Mouse (Mus musculus) neural tube, embryonic 15.5 days (tissue): Measurements from ENCODE around the gene Retsat. TPM values are rescaled to one million over a fixed set of nuclear protein-coding genes. Genes with fewer than 3 reads are reported as not detected.
A peak's percentile ranks its signal among the peaks of the same experiment; 100 is the strongest.

Experiments
- ATAC-seq: fragments of 200-750 bp; cut with Nextera tagmentation; 2 replicates; pipeline ENCODE4 v1.8.0; 2017; ENCODE audit warnings: mild to moderate bottlenecking, moderate TSS enrichment, moderate library complexity; ENCODE audit not compliant: low FRiP score
- H3K27ac ChIP-seq: fragments of 300-500 bp; sonication (generic); replicated peaks from 2 replicates; pipeline ENCODE4 v1.5.1; 2015; ENCODE audit warnings: mild to moderate bottlenecking, inconsistent platforms
- H3K27me3 ChIP-seq: fragments of 300-500 bp; sonication (generic); replicated peaks from 2 replicates; pipeline ENCODE4 v1.6.1; 2015; ENCODE audit warnings: inconsistent platforms
- H3K36me3 ChIP-seq: fragments of 300-500 bp; sonication (generic); 2 replicates; pipeline ENCODE4 v1.6.1; 2015; ENCODE audit warnings: inconsistent platforms
- H3K4me1 ChIP-seq: fragments of 300-500 bp; sonication (generic); 2 replicates; pipeline ENCODE4 v1.6.1; 2015; ENCODE audit warnings: inconsistent platforms
- H3K4me2 ChIP-seq: fragments of 300-500 bp; sonication (generic); 2 replicates; pipeline ENCODE4 v1.6.1; 2015; ENCODE audit warnings: inconsistent platforms, mild to moderate bottlenecking, moderate library complexity
- H3K4me3 ChIP-seq: fragments of 300-500 bp; sonication (generic); replicated peaks from 2 replicates; pipeline ENCODE4 v1.5.1; 2015; ENCODE audit warnings: mild to moderate bottlenecking, inconsistent platforms
- H3K9ac ChIP-seq: fragments of 300-500 bp; sonication (generic); replicated peaks from 2 replicates; pipeline ENCODE4 v1.6.1; 2015; ENCODE audit warnings: mild to moderate bottlenecking, inconsistent platforms
- H3K9me3 ChIP-seq: fragments of 300-500 bp; sonication (generic); replicated peaks from 2 replicates; pipeline ENCODE4 v1.6.1; 2016; ENCODE audit warnings: inconsistent platforms
- WGBS: fragments of 180-500 bp; shearing (Covaris S2); methylation state at CpG from one replicate; pipeline ENCODE4 v1.1.7; 2015; ENCODE audit warnings: mixed read lengths; 5-methylcytosine and 5-hydroxymethylcytosine counted together
- polyA plus RNA-seq: library from polyadenylated mRNA; unstranded; fragments of >200 nt; fragmentation: Nextera tagmentation; extraction: Ambion mirVana; gene quantifications from 2 replicates; pipeline ENCODE4 v1.2.1, GENCODE M21; 2015

Retsat gene
- polyA plus RNA-seq, 1 experiment from 2014 or later: 4.9 TPM

GRCm38 (mm10) chr6:72593011-72593803, 5.1 kb upstream of the Retsat start:
- Histone ChIP-seq H3K27me3 (no peaks in the 10 kb centered on the region), H3K36me3 (no peaks in the 10 kb centered on the region), H3K4me2 (no peak overlapping the region), H3K4me1 (peaks cover 13% of the 10 kb centered on the region), H3K4me3 (no peak overlapping the region), H3K9ac (no peak overlapping the region), H3K27ac (no peak overlapping the region), H3K9me3 (no peaks in the 10 kb centered on the region)
- ATAC-seq: no peak
- WGBS: 81% methylated on average over 6 of the region's 6 CpGs

- no peak overlapping the region for H3K4me3 ChIP-seq
- 73% methylated on average over 5 of the region's 5 CpGs for WGBS
- no peaks in the 10 kb centered on the region for H3K36me3 ChIP-seq
- ATAC-seq: no peak
- H3K9ac ChIP-seq: no peak overlapping the region
- no peaks in the 10 kb centered on the region for H3K9me3 ChIP-seq
- H3K4me1 ChIP-seq: peaks cover 18% of the 10 kb centered on the region
- H3K4me2 ChIP-seq: no peak overlapping the region
- H3K27ac ChIP-seq: no peak overlapping the region
- H3K27me3 ChIP-seq: no peaks in the 10 kb centered on the region
Observed at GRCm38 (mm10) chr6:72593914-72594313, 4.4 kb upstream of the Retsat start.

DNA sequence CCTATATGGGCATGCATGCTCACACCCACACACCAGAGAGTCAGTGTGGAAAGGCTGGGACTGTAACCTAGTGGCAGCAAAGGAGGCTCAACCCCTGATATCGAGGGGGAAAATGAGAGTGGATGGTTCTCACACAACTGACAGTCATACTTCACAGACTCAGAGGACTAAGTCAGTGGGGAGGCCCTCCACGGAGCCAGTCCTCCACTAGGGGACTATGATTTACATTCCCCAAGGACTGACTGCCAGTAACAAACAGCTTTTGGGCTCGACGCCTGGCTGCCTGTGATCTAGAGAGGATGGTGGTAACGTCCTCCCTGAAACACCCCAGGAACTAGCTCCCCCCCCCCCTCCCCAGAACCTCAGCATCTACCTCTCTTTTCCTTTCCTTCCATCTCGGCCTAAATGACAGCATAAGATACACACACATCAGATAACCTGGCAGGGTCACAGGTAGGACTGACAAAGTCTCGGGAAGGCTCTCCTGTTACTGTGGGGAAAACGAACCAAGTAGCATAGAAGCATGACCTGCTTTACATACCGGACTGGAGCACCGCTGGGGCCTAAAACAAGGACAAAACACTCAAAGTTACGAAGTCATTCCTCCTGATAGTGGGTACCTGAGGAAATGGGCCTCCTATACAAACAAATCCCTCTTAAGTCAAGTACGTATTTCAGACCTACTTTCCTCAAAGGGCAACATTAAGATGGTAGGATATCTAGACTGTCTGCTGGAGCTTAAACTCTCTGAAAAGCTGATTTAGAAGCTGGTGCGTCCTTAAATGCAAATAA, 996 bp upstream of the Retsat start:
- Histone ChIP-seq H3K27me3 (no peaks in the 10 kb centered on the region), H3K36me3 (no peaks in the 10 kb centered on the region), H3K27ac (peak overlapping the region; percentile 78), H3K9ac (peak overlapping the region; percentile 74), H3K4me3 (peak overlapping the region; percentile 73), H3K4me2 (peak overlapping the region; percentile 85), H3K9me3 (no peaks in the 10 kb centered on the region), H3K4me1 (peaks cover 24% of the 10 kb centered on the region)
- ATAC-seq: no peak
- 44% methylated on average over 13 of the region's 13 CpGs for WGBS

- peaks cover 24% of the 10 kb centered on the region for H3K4me1 ChIP-seq
- WGBS: 48% methylated on average over 12 of the region's 12 CpGs
- peak overlapping the region; percentile 73 for H3K4me3 ChIP-seq
- H3K9ac ChIP-seq: peak overlapping the region; percentile 74
- peak overlapping the region; percentile 85 for H3K4me2 ChIP-seq
- H3K27ac ChIP-seq: peak overlapping the region; percentile 79
- H3K9me3 ChIP-seq: no peaks in the 10 kb centered on the region
- peak; percentile 28 for ATAC-seq
- H3K36me3 ChIP-seq: no peaks in the 10 kb centered on the region
- H3K27me3 ChIP-seq: no peaks in the 10 kb centered on the region
Observed at GRCm38 (mm10) chr6:72598791-72599557, 699 bp downstream of the Retsat start.

- 81% methylated on average over 6 of the region's 6 CpGs for WGBS
Observed at GRCm38 (mm10) chr6:72600216-72600615, 1.9 kb downstream of the Retsat start.

DNA sequence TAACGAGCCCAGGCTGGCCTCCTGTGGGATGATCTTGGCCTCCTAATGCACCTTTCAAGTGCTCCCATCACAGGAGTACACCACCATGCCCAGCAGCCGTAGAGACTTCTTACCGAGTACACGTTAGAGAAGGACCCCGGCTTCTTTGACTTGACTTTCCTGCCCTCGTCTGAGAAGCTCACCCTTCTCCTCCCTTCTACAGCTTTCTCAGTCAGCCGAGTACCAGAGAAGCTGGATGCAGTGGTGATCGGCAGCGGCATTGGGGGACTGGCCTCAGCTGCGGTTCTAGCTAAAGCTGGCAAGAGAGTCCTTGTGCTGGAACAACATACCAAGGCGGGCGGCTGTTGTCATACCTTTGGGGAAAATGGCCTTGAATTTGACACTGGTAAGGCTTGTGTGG, 2.5 kb downstream of the Retsat start:
- peaks cover 24% of the 10 kb centered on the region for H3K4me1 ChIP-seq
- 90% methylated on average over 12 of the region's 12 CpGs for WGBS
- no peak overlapping the region for H3K27ac ChIP-seq
- no peak overlapping the region for H3K4me3 ChIP-seq
- H3K36me3 ChIP-seq: peaks cover 3% of the 10 kb centered on the region
- no peak overlapping the region for H3K9ac ChIP-seq
- H3K4me2 ChIP-seq: no peak overlapping the region
- H3K9me3 ChIP-seq: no peaks in the 10 kb centered on the region
- ATAC-seq: no peak
- H3K27me3 ChIP-seq: no peaks in the 10 kb centered on the region

More at GRCm38 (mm10) chr6:72600216-72600615, 1.9 kb downstream of the Retsat start:
- ATAC-seq: no peak
- Histone ChIP-seq H3K4me3 (no peak overlapping the region), H3K27ac (no peak overlapping the region), H3K4me2 (no peak overlapping the region), H3K9ac (no peak overlapping the region), H3K36me3 (no peaks in the 10 kb centered on the region), H3K9me3 (no peaks in the 10 kb centered on the region), H3K27me3 (no peaks in the 10 kb centered on the region), H3K4me1 (peaks cover 24% of the 10 kb centered on the region)

DNA sequence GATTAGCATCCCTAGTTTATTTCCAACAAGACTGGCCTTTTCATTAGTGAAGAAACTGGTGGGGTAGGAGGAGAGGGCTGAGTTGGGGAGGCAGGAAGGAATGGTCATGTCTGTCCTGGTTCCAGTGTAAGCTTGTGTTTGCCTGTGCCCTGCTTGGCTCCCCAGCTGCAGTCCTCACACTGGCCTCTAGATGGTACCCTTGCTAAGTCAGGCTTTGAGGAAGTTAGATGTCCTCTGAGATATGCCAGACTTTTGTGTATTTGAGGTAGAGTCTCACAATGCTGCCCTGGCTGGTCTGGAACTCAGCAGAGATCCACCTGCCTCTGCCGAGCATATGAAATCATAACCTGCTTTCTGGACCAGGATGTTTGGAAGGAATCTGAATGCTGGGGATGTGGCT, 3.5 kb downstream of the Retsat start:
- Histone ChIP-seq H3K36me3 (peaks cover 13% of the 10 kb centered on the region), H3K9ac (no peak overlapping the region), H3K27ac (no peak overlapping the region), H3K9me3 (no peaks in the 10 kb centered on the region), H3K4me1 (peaks cover 23% of the 10 kb centered on the region), H3K4me3 (no peak overlapping the region), H3K4me2 (no peak overlapping the region), H3K27me3 (no peaks in the 10 kb centered on the region)
- 64% methylated on average over 1 of the region's 1 CpGs for WGBS
- ATAC-seq: no peak

- WGBS: 94% methylated on average over 2 of the region's 2 CpGs
- no peak for ATAC-seq
- Histone ChIP-seq H3K4me3 (no peak overlapping the region), H3K27ac (no peak overlapping the region), H3K9ac (no peak overlapping the region), H3K4me1 (peaks cover 4% of the 10 kb centered on the region), H3K36me3 (peaks cover 28% of the 10 kb centered on the region), H3K27me3 (no peaks in the 10 kb centered on the region), H3K4me2 (no peak overlapping the region), H3K9me3 (no peaks in the 10 kb centered on the region)
Observed at GRCm38 (mm10) chr6:72604066-72604465, 5.8 kb downstream of the Retsat start.

DNA sequence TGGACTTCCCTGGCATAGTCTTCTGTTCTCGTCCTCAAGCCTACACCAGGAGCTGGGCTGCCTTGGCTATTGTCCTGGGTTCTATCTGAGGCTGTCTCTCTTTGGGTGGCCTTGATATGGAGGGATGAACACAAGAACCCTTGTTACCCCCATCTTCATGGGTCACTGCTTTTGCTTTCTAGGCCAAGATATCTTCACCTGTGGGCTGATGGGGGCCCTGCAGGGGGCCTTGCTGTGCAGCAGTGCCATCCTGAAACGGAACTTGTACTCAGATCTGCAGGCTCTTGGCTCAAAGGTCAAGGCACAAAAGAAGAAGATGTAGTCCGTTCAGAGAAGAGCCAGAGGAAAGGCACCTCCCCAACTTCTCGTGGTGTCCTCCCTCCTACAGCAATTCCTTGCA, 8.8 kb downstream of the Retsat start:
- H3K4me1 ChIP-seq: no peaks in the 10 kb centered on the region
- WGBS: 82% methylated on average over 4 of the region's 4 CpGs
- no peaks in the 10 kb centered on the region for H3K27me3 ChIP-seq
- H3K9me3 ChIP-seq: no peaks in the 10 kb centered on the region
- no peak overlapping the region for H3K27ac ChIP-seq
- H3K4me2 ChIP-seq: no peak overlapping the region
- H3K4me3 ChIP-seq: no peak overlapping the region
- ATAC-seq: no peak
- H3K9ac ChIP-seq: no peak overlapping the region
- H3K36me3 ChIP-seq: peaks cover 56% of the 10 kb centered on the region

DNA sequence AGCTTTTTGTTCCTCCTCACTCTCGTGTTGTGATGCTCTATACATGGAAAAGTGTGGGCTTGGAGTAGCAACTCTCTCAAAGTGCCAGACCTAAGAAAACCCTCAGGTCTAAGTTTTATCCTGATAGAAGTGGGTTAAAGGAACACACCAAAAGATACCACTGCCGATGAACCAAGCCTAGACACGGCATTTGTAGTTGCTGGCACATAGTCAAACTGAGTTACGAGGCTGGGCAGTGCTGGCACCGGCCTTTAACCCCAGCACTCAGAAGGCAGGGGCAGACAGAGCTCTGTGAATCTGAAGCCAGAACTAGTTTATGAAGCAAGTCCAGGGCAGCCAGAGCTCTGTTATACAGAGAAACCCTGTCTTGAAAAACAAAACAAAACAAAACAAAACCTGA, 9.4 kb downstream of the Retsat start:
- no peak overlapping the region for H3K4me3 ChIP-seq
- H3K9ac ChIP-seq: no peak overlapping the region
- 87% methylated on average over 5 of the region's 5 CpGs for WGBS
- no peaks in the 10 kb centered on the region for H3K4me1 ChIP-seq
- no peaks in the 10 kb centered on the region for H3K9me3 ChIP-seq
- no peak for ATAC-seq
- H3K27ac ChIP-seq: no peak overlapping the region
- H3K36me3 ChIP-seq: peaks cover 59% of the 10 kb centered on the region
- H3K4me2 ChIP-seq: no peak overlapping the region
- H3K27me3 ChIP-seq: no peaks in the 10 kb centered on the region

DNA sequence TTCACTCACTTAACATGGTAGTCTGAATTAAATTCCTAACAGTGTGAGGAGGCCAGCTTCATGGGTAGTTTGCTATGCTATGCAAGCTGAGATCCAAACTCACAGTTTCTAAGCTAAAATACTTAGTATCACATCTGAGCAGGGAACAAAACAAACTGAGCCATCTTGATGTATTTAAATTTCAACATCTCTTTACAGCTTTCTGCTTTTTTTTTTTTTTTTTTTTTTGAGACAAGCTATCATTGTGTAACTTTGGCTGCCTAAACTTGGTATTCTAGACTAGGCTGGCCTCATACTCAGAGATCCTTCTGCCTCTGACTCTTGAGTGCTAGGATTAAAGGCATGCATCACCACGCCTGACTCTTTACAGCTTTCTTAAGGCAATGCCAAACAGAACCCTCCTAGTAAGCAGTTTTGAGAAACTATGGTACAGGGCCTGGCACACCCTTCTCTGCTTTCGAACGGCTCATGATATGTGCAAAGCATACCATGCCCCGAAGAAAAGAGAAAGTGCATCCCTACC, 10.4 kb downstream of the Retsat start:
- 92% methylated on average over 4 of the region's 4 CpGs for WGBS
- peaks cover 67% of the 10 kb centered on the region for H3K36me3 ChIP-seq

More for the DNA sequence above, 10.4 kb downstream of the Retsat start:
- Histone ChIP-seq H3K4me3 (no peak overlapping the region), H3K4me1 (peaks cover 5% of the 10 kb centered on the region), H3K27me3 (no peaks in the 10 kb centered on the region), H3K4me2 (no peak overlapping the region), H3K9me3 (no peaks in the 10 kb centered on the region), H3K27ac (no peak overlapping the region), H3K9ac (no peak overlapping the region)
- ATAC-seq: no peak
